Mouse (Mus musculus): ENCODE data around the gene Cnrip1.

DNA sequence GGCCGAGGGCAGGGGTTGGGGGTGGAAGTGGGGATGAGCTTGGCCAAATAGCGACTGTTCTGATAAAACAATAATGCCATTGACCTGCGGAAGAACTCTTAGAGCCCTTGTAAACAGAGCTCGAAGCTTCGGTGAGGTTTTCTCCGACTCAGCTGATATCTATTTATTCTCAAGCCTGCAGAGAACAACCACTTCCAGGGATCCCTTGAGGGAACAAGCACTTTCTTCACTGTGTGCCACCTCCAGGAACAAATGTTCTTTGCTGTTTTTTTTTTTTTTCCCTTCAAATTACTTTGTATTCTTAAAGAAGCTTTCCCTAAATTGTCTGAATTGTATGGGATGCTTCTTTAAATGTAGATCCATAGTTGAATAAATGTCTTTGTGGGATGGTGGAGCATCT, 56.0 kb downstream of the Cnrip1 start:
- TF ChIP-seq CTCF (IDR thresholded peaks at IDR 0.05; ENCODE audit: extremely low read depth, insufficient read length, insufficient replicate concordance, low read depth, low read length) (no peak), POLR2A (IDR thresholded peaks at IDR 0.05; ENCODE audit: low read depth, low read length) (no peak)
